Comparison of ENCODE assay signal across 19 mouse cellular contexts in the genomic region with DNA sequence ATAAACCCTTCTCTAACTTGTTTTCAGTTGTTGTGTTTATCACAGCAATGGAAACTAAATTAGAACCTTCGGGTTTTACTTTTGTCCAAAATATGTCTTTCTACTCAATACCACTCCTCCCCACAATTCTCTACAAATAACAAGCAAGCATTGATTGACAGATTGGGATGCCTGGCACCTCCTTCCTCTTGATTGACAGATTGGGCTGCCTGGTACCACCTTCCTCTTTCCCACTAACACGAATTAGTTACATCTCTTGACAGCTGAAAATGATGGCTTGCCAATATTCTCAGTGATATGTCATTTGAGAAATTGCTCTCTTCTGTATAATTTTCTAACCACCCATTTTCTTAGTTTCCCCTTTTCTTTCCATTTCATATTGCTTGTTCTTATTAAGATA. TPM values are rescaled to one million over a fixed set of nuclear protein-coding genes. Genes with fewer than 3 reads are reported as not detected.
A peak's percentile ranks its signal among the peaks of the same experiment; 100 is the strongest.
DNase-seq lines count a peak whose midpoint lies in the region; ATAC-seq lines count a peak whose summit lies in the region.
"Had no signal": no experiment of that assay in that cellular context is flagged by ENCODE, and none has a peak within 500 bp of the region (broad histone marks: within the 10 kb centered on the region; RNA-seq: fewer than 3 reads in every experiment).

No protein-coding gene starts in this region.

- H3K4me1 ChIP-seq in forebrain, embryonic 13.5 days = no peaks in the 10 kb centered on the region
- no peaks in the 10 kb centered on the region for H3K4me1 ChIP-seq in forebrain, embryonic 11.5 days (replicated peaks; ENCODE audit: control insufficient read depth, insufficient read depth, low read length)
- H3K4me1 ChIP-seq in forebrain, embryonic 14.5 days (ENCODE audit: control insufficient read depth, insufficient read depth, low read length) = no peaks in the 10 kb centered on the region
- H3K4me1 ChIP-seq in forebrain, embryonic 16.5 days (replicated peaks; ENCODE audit: control insufficient read depth, insufficient read depth, low read length) = no peaks in the 10 kb centered on the region
- H3K4me1 ChIP-seq: embryonic facial prominence, embryonic 13.5 days; embryonic facial prominence, embryonic 15.5 days had no signal

- no peaks in the 10 kb centered on the region for H3K27me3 ChIP-seq in forebrain, embryonic 13.5 days
- no peaks in the 10 kb centered on the region for H3K27me3 ChIP-seq in forebrain, embryonic 11.5 days (ENCODE audit: control insufficient read depth, insufficient read depth, low read length)
- no peaks in the 10 kb centered on the region for H3K27me3 ChIP-seq in forebrain, embryonic 14.5 days (replicated peaks; ENCODE audit: control insufficient read depth, insufficient read depth, low read length)
- H3K27me3 ChIP-seq in forebrain, embryonic 16.5 days (replicated peaks; ENCODE audit: control insufficient read depth, insufficient read depth, low read length) = no peaks in the 10 kb centered on the region
- H3K27me3 ChIP-seq: embryonic facial prominence, embryonic 13.5 days; embryonic facial prominence, embryonic 15.5 days had no signal

- 71% methylated on average over 2 of the region's 2 CpGs for WGBS in forebrain, embryonic 13.5 days
- WGBS in forebrain, embryonic 11.5 days = 73% methylated on average over 2 of the region's 2 CpGs
- WGBS in forebrain, embryonic 14.5 days = 67% methylated on average over 2 of the region's 2 CpGs
- WGBS in forebrain, embryonic 16.5 days = 49% methylated on average over 2 of the region's 2 CpGs

- H3K4me3 ChIP-seq in forebrain, embryonic 13.5 days = no peak overlapping the region
- H3K4me3 ChIP-seq in forebrain, embryonic 11.5 days (ENCODE audit: low read depth, low read length) = no peak overlapping the region
- H3K4me3 ChIP-seq in forebrain, embryonic 14.5 days (ENCODE audit: low read depth, low read length) = no peak overlapping the region
- H3K4me3 ChIP-seq in forebrain, embryonic 16.5 days (replicated peaks; ENCODE audit: low read length) = no peak overlapping the region
- H3K4me3 ChIP-seq: embryonic facial prominence, embryonic 13.5 days; embryonic facial prominence, embryonic 15.5 days; erythroblast, embryonic 14.5 days had no signal

- H3K4me2 ChIP-seq in forebrain, embryonic 13.5 days = no peak overlapping the region
- no peak overlapping the region for H3K4me2 ChIP-seq in forebrain, embryonic 11.5 days (ENCODE audit: low read depth, low read length, severe bottlenecking)
- H3K4me2 ChIP-seq in forebrain, embryonic 14.5 days (ENCODE audit: low read length) = no peak overlapping the region
- H3K4me2 ChIP-seq in forebrain, embryonic 16.5 days (ENCODE audit: low read length) = no peak overlapping the region
- H3K4me2 ChIP-seq: embryonic facial prominence, embryonic 13.5 days; embryonic facial prominence, embryonic 15.5 days had no signal

- peak; percentile 66; the same call in 1 of the 2 replicates for ATAC-seq in forebrain, embryonic 13.5 days
- no peak for ATAC-seq in forebrain, embryonic 11.5 days (replicated peaks; ENCODE audit: low FRiP score)
- ATAC-seq in forebrain, embryonic 14.5 days = peak; percentile 58; the same call in 1 of the 2 replicates
- peak; percentile 76 for ATAC-seq in forebrain, embryonic 16.5 days

- no peak for DNase-seq in forebrain, embryonic 11.5 days (ENCODE audit: low spot score)
- DNase-seq in forebrain, embryonic 14.5 days (ENCODE audit: low spot score) = peak; percentile 56
- DNase-seq in left cerebral cortex, adult 9 months (ENCODE audit: low spot score in 2 of 2) = no peak
- no peak for DNase-seq in cerebellum, adult 11 months
- no peak for DNase-seq in ovary, postnatal 36 days (ENCODE audit: low spot score)
- DNase-seq: adrenal gland, adult 2 months; adrenal gland, postnatal 10 days; adrenal gland, postnatal 25 days; cerebellum, adult 18-20 months; cerebellum, adult 8-10 months; cerebellum, adult 9-11 months; cerebellum, postnatal 14 days; cerebellum, postnatal 36 days; embryo, embryonic 11 days had no signal

- no peaks in the 10 kb centered on the region for H3K9me3 ChIP-seq in forebrain, embryonic 13.5 days (replicated peaks)
- H3K9me3 ChIP-seq in forebrain, embryonic 11.5 days (ENCODE audit: control insufficient read depth, low read length) = no peaks in the 10 kb centered on the region
- H3K9me3 ChIP-seq in forebrain, embryonic 14.5 days (replicated peaks; ENCODE audit: control insufficient read depth, low read length) = no peaks in the 10 kb centered on the region
- no peaks in the 10 kb centered on the region for H3K9me3 ChIP-seq in forebrain, embryonic 16.5 days (ENCODE audit: control insufficient read depth, low read length)
- H3K9me3 ChIP-seq: embryonic facial prominence, embryonic 13.5 days; embryonic facial prominence, embryonic 15.5 days had no signal

- no peaks in the 10 kb centered on the region for H3K36me3 ChIP-seq in forebrain, embryonic 13.5 days (ENCODE audit: poor library complexity, severe bottlenecking)
- no peaks in the 10 kb centered on the region for H3K36me3 ChIP-seq in forebrain, embryonic 11.5 days (ENCODE audit: control insufficient read depth, insufficient read depth, low read length)
- H3K36me3 ChIP-seq in forebrain, embryonic 14.5 days (ENCODE audit: control insufficient read depth, insufficient read depth, low read length) = no peaks in the 10 kb centered on the region
- H3K36me3 ChIP-seq in forebrain, embryonic 16.5 days (ENCODE audit: control insufficient read depth, insufficient read depth) = no peaks in the 10 kb centered on the region
- H3K36me3 ChIP-seq: embryonic facial prominence, embryonic 13.5 days; embryonic facial prominence, embryonic 15.5 days had no signal

- H3K27ac ChIP-seq in forebrain, embryonic 13.5 days = no peak overlapping the region
- no peak overlapping the region for H3K27ac ChIP-seq in forebrain, embryonic 11.5 days (ENCODE audit: low read depth, low read length)
- H3K27ac ChIP-seq in forebrain, embryonic 14.5 days (ENCODE audit: low read depth, low read length) = no peak overlapping the region
- no peak overlapping the region for H3K27ac ChIP-seq in forebrain, embryonic 16.5 days (ENCODE audit: low read length)
- H3K27ac ChIP-seq: embryonic facial prominence, embryonic 13.5 days; embryonic facial prominence, embryonic 15.5 days had no signal

- no peak overlapping the region for H3K9ac ChIP-seq in forebrain, embryonic 13.5 days
- H3K9ac ChIP-seq in forebrain, embryonic 11.5 days (ENCODE audit: low read length) = no peak overlapping the region
- no peak overlapping the region for H3K9ac ChIP-seq in forebrain, embryonic 14.5 days (ENCODE audit: low read length)
- no peak overlapping the region for H3K9ac ChIP-seq in forebrain, embryonic 16.5 days (replicated peaks; ENCODE audit: low read depth, low read length)
- H3K9ac ChIP-seq: embryonic facial prominence, embryonic 13.5 days; embryonic facial prominence, embryonic 15.5 days had no signal

RNA-seq across cellular contexts. Expression of a gene that starts 43.3 kb away (rescaled TPM):
- polyA plus RNA-seq in forebrain, embryonic 13.5 days (2015; fragmentation: Nextera tagmentation; extraction: Ambion mirVana) = 27.7 and 28.2 TPM in 2 replicates
- polyA plus RNA-seq in forebrain, embryonic 11.5 days (2014; fragmentation: Nextera tagmentation; extraction: Ambion mirVana) = 45.1 and 52.4 TPM in 2 replicates
- polyA plus RNA-seq in forebrain, embryonic 14.5 days (2014; fragmentation: Nextera tagmentation; extraction: Ambion mirVana) = 23.7 and 24.0 TPM in 2 replicates
- polyA plus RNA-seq in forebrain, embryonic 16.5 days (2015; fragmentation: Nextera tagmentation; extraction: Ambion mirVana) = 18.3 and 21.3 TPM in 2 replicates
- polyA plus RNA-seq: erythroblast, embryonic 14.5 days had no signal
